Mouse (Mus musculus): Measurements from ENCODE around the gene Pygm.

Gene Pygm

GRCm38 (mm10) chr19:6352107-6352505, 32.1 kb upstream of the Pygm start:
- DNase-seq (ENCODE audit: extremely low spot score), result no peak

DNA sequence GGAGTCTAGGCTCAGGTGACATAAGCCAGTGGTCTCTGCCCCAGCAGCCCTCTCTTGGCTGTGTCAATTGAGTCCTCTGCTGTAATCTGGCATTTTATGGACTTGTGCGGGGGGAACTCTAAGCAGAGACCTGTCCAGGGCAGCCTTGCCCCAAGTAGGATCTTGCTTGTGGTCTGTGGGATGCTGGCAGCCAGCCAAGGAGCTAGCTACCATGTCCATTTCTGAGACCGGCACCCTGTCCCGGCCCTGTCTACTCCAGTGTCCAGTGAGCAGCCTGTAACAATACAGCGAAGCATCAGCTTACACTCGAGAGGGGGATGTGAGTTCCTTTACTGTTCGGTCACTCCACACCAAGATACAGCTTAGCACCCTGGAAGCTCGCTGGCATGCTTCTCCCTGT, 30.2 kb upstream of the Pygm start:
- no peak for DNase-seq (ENCODE audit: extremely low spot score)

DNA sequence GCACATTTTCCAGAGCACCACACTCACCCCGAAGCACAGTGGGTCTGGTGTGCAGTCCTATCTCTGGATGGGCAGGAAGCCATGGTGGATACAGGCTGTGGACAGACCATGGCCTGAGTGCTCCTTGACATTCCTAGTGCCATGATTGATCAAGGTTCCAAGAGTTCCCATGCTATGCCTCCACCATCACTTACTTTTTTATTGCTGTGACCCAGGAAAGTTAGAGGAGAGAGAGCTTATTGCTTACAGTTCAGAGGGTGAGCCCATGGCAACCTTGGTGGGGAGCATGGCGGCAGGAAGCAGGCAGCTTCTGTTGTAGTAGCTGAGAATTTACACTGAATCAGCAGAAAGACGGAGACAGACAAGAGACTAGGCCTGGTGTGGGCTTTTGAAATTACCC, 22.9 kb upstream of the Pygm start:
- DNase-seq (ENCODE audit: extremely low spot score), result no peak

DNA sequence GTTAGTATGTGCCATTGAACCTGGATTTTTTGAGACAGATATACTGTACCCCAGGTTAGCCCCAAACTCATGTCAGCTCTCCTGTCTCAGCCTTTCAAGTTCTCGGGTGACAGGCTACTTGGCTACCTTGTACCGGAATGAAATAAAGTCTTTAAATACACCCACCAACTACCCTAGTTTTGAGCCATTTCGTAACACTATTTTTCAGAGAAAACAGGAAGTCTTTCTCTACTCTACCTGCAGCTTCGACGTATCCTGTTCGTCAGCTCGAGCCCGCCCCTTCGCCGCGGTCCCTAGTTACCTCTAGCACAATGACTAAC, 21.1 kb upstream of the Pygm start:
- DNase-seq (ENCODE audit: extremely low spot score), result no peak

DNA sequence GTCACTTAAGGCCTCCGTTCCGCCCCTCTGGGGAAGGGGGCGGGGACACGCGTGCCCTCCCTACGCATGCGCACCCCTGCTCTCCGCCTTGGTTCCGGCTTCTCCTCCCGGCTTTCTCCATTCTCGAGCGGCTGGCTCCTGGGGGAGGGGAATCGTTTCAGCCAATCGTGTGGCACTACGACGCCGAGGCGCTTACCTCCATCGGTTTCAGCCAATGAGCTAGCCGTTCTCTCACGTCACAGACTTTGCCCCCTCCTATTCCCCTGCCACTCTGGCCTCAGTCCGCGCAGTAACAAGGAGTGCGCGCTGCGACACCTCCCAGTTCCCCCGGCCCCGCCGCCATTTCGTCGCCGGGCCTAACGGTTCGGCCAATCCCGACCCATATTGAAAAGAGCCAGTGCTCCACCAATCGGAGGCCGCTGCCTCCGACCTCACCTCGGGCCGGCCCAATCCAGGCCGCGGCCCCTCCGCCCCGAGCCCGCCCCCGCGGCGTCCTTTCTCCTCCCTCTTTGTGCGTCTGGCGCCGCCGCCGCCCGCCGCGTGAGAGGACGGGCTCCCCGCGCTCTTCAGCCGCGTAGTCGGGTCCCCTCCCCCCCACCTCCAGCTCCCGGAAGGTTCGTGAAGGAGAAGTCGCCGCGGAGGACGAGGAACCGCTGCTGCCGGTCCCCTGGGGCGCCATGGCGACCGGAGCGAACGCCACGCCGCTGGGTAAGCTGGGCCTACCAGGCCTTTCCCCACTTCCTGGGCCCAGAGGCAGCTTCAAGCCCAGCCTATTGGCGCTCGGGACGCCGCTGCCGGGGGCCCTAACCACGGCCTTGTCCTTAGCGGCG, 20.6 kb upstream of the Pygm start, which contains the start of gene Sf1:
Gene Sf1, plus strand, starts transcription at position 280 of the 830 bp plus-strand sequence.
- peak; percentile 99 for DNase-seq (ENCODE audit: extremely low spot score)

DNA sequence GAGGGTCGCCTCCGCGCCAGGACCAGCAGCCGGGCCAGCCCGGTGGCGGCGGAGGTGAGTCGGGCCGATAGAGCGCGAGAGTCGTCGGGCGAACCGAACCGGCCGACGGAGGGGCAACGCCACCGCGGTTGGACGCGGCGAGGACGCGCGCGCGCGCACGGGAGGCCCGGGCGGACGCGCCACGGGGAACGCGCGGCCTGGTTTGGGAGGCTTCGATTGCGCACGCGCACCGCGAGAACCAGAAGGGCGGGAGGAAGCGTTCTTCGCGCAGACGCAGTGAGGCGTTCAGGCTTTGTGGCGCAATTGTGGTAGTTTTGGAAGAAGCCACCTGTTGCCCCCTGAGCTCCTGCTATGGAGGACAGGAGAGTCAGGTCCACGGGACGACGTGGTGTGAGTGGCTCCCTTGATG, 19.9 kb upstream of the Pygm start:
- peak; percentile 86 for DNase-seq (ENCODE audit: extremely low spot score)

DNA sequence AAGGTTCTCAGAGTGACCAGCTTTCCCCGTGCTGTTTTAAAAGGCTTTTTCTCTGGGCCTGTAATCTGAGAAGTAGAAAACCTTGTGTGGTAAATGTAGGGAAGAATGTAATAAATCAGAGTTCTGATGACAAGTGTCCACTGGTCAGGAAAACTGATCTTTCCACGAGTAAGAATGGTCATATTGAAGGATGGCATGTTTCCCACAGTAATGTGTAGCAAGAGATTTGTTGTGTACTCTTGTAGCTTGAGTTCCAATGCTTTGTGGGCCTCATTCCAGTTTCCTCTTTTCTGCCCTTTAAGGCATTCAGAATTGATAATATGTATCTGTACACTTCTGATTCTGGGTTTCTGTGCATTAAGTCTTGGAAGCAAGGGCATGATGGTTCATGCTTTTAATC, 19.4 kb upstream of the Pygm start:
- DNase-seq (ENCODE audit: extremely low spot score), result no peak

GRCm38 (mm10) chr19:6370175-6370574, 14.0 kb upstream of the Pygm start:
- DNase-seq (ENCODE audit: extremely low spot score), result no peak

DNA sequence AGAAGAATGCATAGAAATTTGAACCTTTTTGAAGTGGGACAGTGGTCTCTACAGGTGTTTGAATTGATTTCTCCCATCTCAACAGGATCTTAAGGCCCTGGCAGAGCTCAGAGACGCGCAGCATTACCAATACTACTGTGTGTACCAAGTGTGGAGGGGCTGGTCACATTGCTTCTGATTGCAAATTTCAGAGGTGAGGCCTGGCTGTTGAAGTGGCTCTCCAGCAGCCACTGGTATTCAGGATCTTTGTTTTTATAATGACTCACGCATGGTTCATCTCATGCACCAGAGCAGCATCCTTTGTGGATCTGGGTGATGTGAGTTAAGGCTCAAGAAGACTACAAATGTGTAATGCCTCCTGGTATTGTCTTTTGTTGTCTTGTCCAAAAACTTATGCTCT, 11.8 kb upstream of the Pygm start:
- DNase-seq (ENCODE audit: extremely low spot score), result no peak

- peak; percentile 61 for DNase-seq (ENCODE audit: extremely low spot score)
Observed at GRCm38 (mm10) chr19:6373539-6374400, 10.4 kb upstream of the Pygm start.

DNA sequence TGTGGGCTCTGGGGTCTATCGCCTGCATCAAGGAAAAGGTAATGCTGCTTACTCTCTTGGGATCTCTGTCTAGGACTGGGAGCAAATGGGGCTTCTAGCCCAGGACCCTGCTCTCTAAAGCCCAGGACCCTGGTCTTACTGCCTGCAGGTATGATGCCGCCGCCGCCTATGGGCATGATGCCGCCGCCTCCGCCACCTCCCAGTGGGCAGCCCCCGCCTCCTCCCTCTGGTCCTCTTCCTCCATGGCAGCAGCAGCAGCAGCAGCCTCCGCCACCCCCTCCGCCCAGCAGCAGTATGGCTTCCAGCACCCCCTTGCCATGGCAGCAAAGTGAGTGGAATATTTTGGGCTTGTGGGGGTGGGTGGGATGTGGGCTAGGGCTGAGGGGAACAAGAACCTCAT, 9.6 kb upstream of the Pygm start:
- no peak for DNase-seq (ENCODE audit: extremely low spot score)

DNA sequence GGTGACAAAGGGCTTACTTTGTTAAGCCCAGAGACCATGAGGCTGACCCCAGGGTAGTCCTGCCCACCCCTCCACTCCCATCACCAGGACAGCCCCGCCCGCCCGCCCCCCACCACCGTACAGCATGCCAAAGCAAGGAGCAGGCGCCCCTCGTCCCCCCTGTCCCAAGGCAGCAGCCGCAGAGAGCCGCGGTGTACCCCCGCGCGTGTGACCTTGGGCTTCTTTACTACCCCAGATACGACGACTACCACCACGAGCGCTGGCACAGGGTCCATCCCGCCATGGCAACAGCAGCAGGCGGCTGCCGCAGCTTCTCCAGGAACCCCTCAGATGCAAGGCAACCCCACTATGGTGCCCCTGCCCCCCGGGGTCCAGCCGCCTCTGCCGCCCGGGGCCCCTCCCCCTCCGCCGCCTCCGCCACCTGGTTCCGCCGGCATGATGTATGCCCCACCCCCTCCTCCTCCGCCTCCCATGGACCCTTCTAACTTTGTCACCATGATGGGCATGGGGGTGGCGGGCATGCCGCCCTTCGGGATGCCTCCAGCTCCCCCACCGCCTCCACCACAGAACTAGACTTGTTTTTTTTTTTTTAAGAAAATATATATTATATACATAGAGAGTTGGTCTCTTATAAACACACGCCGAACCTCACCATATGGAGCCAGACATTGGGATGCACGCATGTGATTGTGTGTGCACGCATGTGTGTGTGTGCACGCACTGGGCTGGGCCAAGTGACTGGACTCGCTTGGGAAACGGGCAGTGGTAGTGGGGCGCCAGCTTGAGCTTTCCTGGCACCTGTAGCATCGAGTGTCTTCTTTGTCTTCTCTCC, 8.6 kb upstream of the Pygm start:
- DNase-seq (ENCODE audit: extremely low spot score), result no peak

DNA sequence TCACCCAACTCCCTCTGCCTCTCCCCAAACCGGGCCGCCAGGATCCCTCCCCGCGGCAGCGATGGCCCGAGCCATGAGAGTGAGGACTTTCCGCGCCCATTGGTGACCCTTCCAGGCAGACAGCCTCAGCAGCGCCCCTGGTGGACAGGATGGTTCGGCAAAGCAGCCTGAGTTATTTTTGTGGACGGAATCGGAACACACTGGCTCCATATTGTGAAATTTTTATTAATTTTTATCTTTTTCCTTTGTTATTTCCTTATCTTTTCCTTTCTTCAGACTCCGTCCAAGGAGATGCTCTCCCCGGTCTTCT, 8.0 kb upstream of the Pygm start:
- DNase-seq (ENCODE audit: extremely low spot score), result peak; percentile 56

GRCm38 (mm10) chr19:6376643-6377042, 7.6 kb upstream of the Pygm start:
- no peak for DNase-seq (ENCODE audit: extremely low spot score)

- peak; percentile 33 for DNase-seq (ENCODE audit: extremely low spot score)
Observed at GRCm38 (mm10) chr19:6377327-6378040, 6.7 kb upstream of the Pygm start.

- no peak for DNase-seq (ENCODE audit: extremely low spot score)
Observed at GRCm38 (mm10) chr19:6380411-6381166, 3.6 kb upstream of the Pygm start.

GRCm38 (mm10) chr19:6381238-6381637, 3.0 kb upstream of the Pygm start:
- DNase-seq (ENCODE audit: extremely low spot score), result no peak

DNA sequence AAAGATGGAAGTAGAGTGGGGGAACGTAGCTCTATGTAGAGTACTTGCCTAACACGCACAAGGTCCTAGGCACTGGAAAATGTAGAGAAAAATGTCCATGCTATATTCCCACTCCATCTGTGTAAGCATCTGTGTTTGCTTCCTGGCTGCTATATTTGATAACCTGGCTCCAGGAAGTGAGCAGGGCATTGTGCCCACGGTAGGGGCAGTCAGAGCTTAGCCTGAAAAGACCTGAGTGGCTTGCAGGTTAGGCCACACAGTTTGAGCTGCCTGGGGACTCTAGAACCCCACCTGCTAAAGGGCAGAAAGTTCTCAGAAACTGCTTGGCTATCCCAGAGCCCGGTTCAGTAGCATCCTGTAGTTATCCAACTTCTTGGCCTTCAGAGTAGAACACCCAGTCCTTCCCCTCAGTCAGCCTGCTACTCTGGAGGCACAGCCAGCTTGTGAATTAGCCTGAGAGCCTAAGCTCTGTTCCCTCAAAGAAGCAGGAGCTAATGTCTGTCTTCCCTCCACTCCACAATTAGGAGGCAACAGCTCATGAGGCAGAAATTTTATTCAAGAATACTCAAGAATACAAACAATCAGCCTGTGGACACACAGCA, 1.8 kb upstream of the Pygm start:
- DNase-seq (ENCODE audit: extremely low spot score), result no peak

GRCm38 (mm10) chr19:6383470-6383869, 729 bp upstream of the Pygm start:
- DNase-seq (ENCODE audit: extremely low spot score), result no peak

DNA sequence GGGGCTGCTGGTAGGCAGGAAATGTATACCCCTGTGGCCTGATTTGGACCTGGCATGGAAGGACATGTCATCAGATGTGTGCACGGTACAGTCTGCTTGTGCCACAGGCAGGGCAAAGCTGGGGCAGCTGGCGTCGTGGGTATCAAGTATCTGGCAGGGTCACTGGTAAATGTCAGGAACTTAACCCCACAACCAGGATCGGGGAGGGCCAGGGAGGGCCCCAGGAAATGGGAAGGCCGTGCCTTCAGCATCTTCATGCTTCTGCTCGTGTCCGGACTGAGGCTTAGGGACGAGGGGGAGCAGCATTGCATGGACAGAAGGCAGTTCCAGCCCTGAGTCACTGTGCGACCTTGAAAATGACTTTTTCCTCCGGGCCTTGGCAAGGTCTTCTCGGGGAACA, 755 bp downstream of the Pygm start:
- DNase-seq (ENCODE audit: extremely low spot score), result no peak

DNA sequence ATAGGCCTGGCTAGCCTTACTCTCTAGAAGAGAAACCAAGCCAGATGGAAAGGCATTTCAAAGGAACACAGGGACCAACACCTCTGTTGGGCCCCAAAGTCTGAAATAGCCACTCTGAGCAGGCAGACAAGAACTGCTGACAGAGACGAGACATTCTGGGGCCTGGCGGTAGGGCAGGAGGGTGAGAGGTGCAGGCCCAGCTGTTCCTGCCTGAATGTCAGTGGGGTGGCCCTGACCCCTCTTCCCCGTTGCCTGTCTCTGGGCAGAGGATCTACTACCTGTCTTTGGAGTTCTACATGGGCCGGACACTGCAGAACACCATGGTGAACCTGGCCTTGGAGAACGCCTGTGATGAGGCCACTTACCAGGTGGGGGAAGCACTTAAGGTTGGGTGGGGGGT, 1.2 kb downstream of the Pygm start:
- no peak for DNase-seq (ENCODE audit: extremely low spot score)

Data from embryo, embryonic 9.5 days (tissue).